Mouse (Mus musculus): ENCODE measurements around the gene Kir3dl2. TPM values are rescaled to one million over a fixed set of nuclear protein-coding genes. Genes with fewer than 3 reads are reported as not detected.
"Not testable (repeated sequence)": the region's sequence is repeated elsewhere in the genome, so short reads cannot be mapped to it uniquely, and the experiment has no call there.

The Kir3dl2 gene
- polyA plus RNA-seq (2014; fragmentation: Nextera tagmentation; extraction: Ambion mirVana): not detected in 2 replicates

DNA sequence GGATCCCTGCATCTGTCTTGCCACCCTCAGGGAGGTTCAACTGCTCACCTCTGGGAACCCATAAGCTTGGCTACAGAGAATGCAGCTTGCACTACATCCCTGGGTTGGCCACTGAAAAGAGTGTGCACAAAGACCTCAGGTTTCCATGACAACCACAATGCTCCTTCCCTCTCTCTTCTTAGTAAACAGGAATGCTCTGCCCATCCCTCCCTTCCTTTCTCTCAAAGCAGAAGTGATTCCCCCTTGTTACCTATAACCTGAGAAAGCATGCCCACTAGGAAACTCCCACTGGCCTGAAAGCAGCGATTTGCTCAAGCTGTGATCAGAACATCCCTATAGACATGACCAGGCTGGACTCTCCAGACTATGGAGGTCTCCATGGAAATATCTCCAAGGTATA, at the start of gene Kir3dl2:
Gene Kir3dl2, minus strand, starts transcription at position 101 of the 400 bp plus-strand sequence.
- not testable (repeated sequence) for H3K4me3 ChIP-seq (ENCODE audit: low read depth, low read length); DNase-seq (ENCODE audit: low spot score); ATAC-seq (replicated peaks; ENCODE audit: low FRiP score); H3K9ac ChIP-seq (ENCODE audit: low read depth, low read length); H3K9me3 ChIP-seq (ENCODE audit: control insufficient read depth, low read length); H3K4me2 ChIP-seq; H3K27me3 ChIP-seq (replicated peaks; ENCODE audit: control insufficient read depth, insufficient read depth, low read length); H3K36me3 ChIP-seq (ENCODE audit: control insufficient read depth, insufficient read depth, low read length); H3K4me1 ChIP-seq (replicated peaks; ENCODE audit: control insufficient read depth, insufficient read depth, low read length); H3K27ac ChIP-seq (ENCODE audit: low read depth, low read length)
- WGBS: 61% methylated on average over 1 of the region's 1 CpGs

DNA sequence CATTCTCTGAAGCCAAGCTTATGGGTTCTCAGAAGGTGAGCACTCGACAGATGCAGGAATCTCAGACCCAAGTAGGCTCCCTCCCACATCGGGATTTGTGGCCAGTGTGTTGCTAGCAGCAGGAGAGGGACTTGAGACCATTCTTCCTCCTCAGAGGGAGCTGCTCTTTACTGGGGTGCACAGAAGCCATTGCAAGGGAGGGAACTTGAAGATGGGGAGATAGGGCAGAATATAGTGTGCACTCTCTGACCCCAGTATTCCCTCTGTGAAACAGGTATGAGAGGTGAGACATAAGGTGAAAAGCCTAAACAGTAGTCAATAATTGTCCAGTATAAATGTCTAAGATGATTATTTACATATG, 47.0 kb upstream of the Kir3dl2 start:
- ATAC-seq (replicated peaks; ENCODE audit: low FRiP score): no peak
- no peak overlapping the region for H3K9ac ChIP-seq (ENCODE audit: low read depth, low read length)
- no peaks in the 10 kb centered on the region for H3K9me3 ChIP-seq (ENCODE audit: control insufficient read depth, low read length)
- no peak for DNase-seq (ENCODE audit: low spot score)
- H3K4me2 ChIP-seq: no peak overlapping the region
- H3K27me3 ChIP-seq (replicated peaks; ENCODE audit: control insufficient read depth, insufficient read depth, low read length): no peaks in the 10 kb centered on the region; the same call in 1 of the 2 replicates
- no peaks in the 10 kb centered on the region for H3K4me1 ChIP-seq (replicated peaks; ENCODE audit: control insufficient read depth, insufficient read depth, low read length)
- WGBS: 21% methylated on average over 2 of the region's 2 CpGs
- H3K36me3 ChIP-seq (ENCODE audit: control insufficient read depth, insufficient read depth, low read length): no peaks in the 10 kb centered on the region
- H3K27ac ChIP-seq (ENCODE audit: low read depth, low read length): no peak overlapping the region
- no peak overlapping the region for H3K4me3 ChIP-seq (ENCODE audit: low read depth, low read length)

DNA sequence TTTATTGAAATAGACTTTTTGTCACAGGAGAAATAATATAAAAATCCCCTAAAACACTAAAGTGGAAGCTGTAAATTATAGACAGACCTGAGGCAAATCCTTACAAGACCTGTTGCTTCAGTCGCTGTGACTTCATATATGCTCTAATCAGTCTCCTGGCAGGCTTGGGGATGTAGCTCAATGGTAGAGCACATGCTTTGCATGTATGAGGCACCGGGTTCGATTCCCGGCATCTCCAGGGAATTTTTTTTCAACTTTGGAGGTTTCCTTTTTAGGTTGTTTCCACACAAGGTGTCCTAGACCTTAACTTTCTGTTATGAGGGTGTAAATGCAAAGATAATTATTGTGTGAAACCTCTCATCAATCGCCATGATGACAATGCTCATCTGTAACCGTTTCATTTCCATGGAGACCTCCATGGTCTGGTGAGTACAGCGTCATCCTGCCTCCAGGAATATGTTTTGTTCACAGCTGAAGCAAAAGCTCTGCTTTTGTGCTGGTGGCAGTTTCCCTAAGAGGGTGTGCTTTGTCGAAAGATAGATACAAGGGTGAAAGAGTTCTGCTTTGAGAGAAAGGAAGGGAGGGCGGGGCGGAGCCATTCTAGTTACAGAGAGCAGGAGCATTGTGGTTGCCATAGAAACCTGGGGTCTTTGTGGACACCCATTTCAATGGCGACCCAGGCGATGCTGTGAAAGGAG, 46.5 kb upstream of the Kir3dl2 start, which contains the start of gene Tceal3:
Gene Tceal3, plus strand, starts transcription at position 644 of the 698 bp plus-strand sequence.
- no peaks in the 10 kb centered on the region; the same call in 1 of the 2 replicates for H3K27me3 ChIP-seq (replicated peaks; ENCODE audit: control insufficient read depth, insufficient read depth, low read length)
- H3K36me3 ChIP-seq (ENCODE audit: control insufficient read depth, insufficient read depth, low read length): no peaks in the 10 kb centered on the region
- no peaks in the 10 kb centered on the region for H3K4me1 ChIP-seq (replicated peaks; ENCODE audit: control insufficient read depth, insufficient read depth, low read length)
- H3K9me3 ChIP-seq (ENCODE audit: control insufficient read depth, low read length): no peaks in the 10 kb centered on the region
- DNase-seq (ENCODE audit: low spot score) (no peak), ATAC-seq (replicated peaks; ENCODE audit: low FRiP score) (no peak)
- H3K27ac ChIP-seq (ENCODE audit: low read depth, low read length): no peak within 1 kb of the TSS
- no peak within 1 kb of the TSS for H3K4me3 ChIP-seq (ENCODE audit: low read depth, low read length)
- no peak within 1 kb of the TSS for H3K9ac ChIP-seq (ENCODE audit: low read depth, low read length)
- WGBS: 57% methylated on average over 12 of the region's 12 CpGs
- H3K4me2 ChIP-seq: no peak within 1 kb of the TSS

DNA sequence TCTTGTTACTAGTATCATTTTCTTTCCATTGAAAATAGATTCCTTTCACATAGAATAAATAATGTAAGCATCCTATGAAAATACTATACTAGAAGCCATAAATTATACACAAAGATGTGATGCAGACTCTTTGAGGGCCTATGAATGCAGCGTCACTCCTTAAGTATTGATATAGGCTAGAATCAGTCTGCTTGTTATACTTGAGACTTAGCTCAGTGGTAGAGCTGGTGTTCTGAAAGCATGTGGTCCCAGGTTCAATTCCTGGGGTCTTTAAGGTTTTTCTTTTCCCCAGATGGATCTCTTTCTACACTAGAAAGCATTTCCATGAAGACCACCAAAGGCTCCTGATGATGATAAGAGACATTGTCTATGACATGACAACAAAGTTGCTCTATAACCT, 40.8 kb upstream of the Kir3dl2 start:
- 83% methylated on average over 1 of the region's 1 CpGs for WGBS

DNA sequence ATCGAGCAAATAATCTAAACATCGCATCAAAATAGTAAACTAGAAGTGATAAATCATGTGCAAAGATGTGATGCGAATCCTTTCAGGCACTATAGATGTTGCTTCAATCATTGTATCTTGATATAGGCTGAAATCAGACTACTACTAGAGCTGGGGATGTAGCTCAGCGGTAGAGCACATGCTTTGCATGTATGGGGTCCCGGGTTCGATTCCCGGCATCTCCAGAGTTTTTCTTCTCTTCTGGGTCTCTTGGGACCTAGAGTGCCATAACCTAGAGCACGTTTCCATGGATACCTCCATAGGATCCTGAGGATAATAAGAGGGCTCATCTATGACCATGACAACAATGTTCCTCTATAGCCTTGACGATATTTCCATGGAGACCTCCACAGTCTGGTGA, 25.2 kb upstream of the Kir3dl2 start:
- H3K9me3 ChIP-seq (ENCODE audit: control insufficient read depth, low read length); DNase-seq (ENCODE audit: low spot score); H3K4me1 ChIP-seq (replicated peaks; ENCODE audit: control insufficient read depth, insufficient read depth, low read length); H3K27ac ChIP-seq (ENCODE audit: low read depth, low read length); H3K4me2 ChIP-seq; ATAC-seq (replicated peaks; ENCODE audit: low FRiP score); H3K36me3 ChIP-seq (ENCODE audit: control insufficient read depth, insufficient read depth, low read length); H3K27me3 ChIP-seq (replicated peaks; ENCODE audit: control insufficient read depth, insufficient read depth, low read length); H3K9ac ChIP-seq (ENCODE audit: low read depth, low read length); H3K4me3 ChIP-seq (ENCODE audit: low read depth, low read length): not testable (repeated sequence)
- 93% methylated on average over 9 of the region's 9 CpGs for WGBS

More for the DNA sequence above, 40.8 kb upstream of the Kir3dl2 start:
- Histone ChIP-seq H3K4me2 (no peak overlapping the region), H3K36me3 (ENCODE audit: control insufficient read depth, insufficient read depth, low read length) (no peaks in the 10 kb centered on the region), H3K27ac (ENCODE audit: low read depth, low read length) (no peak overlapping the region), H3K9me3 (ENCODE audit: control insufficient read depth, low read length) (no peaks in the 10 kb centered on the region), H3K4me1 (replicated peaks; ENCODE audit: control insufficient read depth, insufficient read depth, low read length) (no peaks in the 10 kb centered on the region), H3K27me3 (replicated peaks; ENCODE audit: control insufficient read depth, insufficient read depth, low read length) (no peaks in the 10 kb centered on the region), H3K4me3 (ENCODE audit: low read depth, low read length) (no peak overlapping the region), H3K9ac (ENCODE audit: low read depth, low read length) (no peak overlapping the region)
- ATAC-seq (replicated peaks; ENCODE audit: low FRiP score): no peak
- DNase-seq (ENCODE audit: low spot score): no peak

DNA sequence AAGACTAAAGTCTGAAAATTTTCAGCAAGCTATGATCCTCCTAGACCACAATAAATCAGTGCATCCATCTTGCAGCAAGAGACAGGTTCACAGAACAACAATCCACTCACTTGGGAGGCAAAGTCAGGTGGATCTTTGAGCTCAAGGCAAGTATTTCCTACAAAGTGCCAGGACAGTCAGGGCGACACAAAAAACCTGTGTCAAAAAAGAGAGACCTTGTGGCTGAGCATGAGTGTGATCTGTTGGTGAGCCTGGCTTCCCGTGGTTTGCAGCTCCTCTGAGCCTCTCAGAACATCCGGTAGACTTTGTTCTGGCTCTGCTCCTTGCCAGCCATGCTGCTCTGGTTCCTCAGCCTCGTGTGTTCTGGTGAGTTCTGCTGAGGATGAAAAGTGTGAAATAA, 26.2 kb downstream of the Kir3dl2 start, which contains the start of gene Kir3dl1:
Gene Kir3dl1, plus strand, starts transcription at position 301 of the 400 bp plus-strand sequence.
- ATAC-seq (replicated peaks; ENCODE audit: low FRiP score); H3K36me3 ChIP-seq (ENCODE audit: control insufficient read depth, insufficient read depth, low read length); H3K4me3 ChIP-seq (ENCODE audit: low read depth, low read length); H3K4me2 ChIP-seq; DNase-seq (ENCODE audit: low spot score); H3K9ac ChIP-seq (ENCODE audit: low read depth, low read length); H3K27me3 ChIP-seq (replicated peaks; ENCODE audit: control insufficient read depth, insufficient read depth, low read length); H3K4me1 ChIP-seq (replicated peaks; ENCODE audit: control insufficient read depth, insufficient read depth, low read length); H3K9me3 ChIP-seq (ENCODE audit: control insufficient read depth, low read length); H3K27ac ChIP-seq (ENCODE audit: low read depth, low read length): not testable (repeated sequence)
- 70% methylated on average over 4 of the region's 4 CpGs for WGBS

Other genes starting within 250 kb of the Kir3dl2 start
- gene Kir3dl1, start 26.1 kb downstream of the Kir3dl2 start, polyA plus RNA-seq (2014; fragmentation: Nextera tagmentation; extraction: Ambion mirVana): not detected in 2 replicates
- 1.6 and 1.9 TPM in 2 replicates for gene Tceal3, start 46.8 kb upstream of the Kir3dl2 start, polyA plus RNA-seq (2014; fragmentation: Nextera tagmentation; extraction: Ambion mirVana)
- 2.9 and 3.5 TPM in 2 replicates for gene Tceal1, start 163.9 kb upstream of the Kir3dl2 start, polyA plus RNA-seq (2014; fragmentation: Nextera tagmentation; extraction: Ambion mirVana)
- gene Morf4l2, start 199.6 kb upstream of the Kir3dl2 start, polyA plus RNA-seq (2014; fragmentation: Nextera tagmentation; extraction: Ambion mirVana): 419 and 436 TPM in 2 replicates
- gene Glra4, start 236.1 kb upstream of the Kir3dl2 start, polyA plus RNA-seq (2014; fragmentation: Nextera tagmentation; extraction: Ambion mirVana): 0.15 TPM in 1 of 2 replicates, not detected in the other